Mouse (Mus musculus) gastrocnemius, adult 2 months (tissue): ENCODE data around the gene Cnpy4. TPM values are rescaled to one million over a fixed set of nuclear protein-coding genes. Genes with fewer than 3 reads are reported as not detected.
"Not testable (repeated sequence)": the region's sequence is repeated elsewhere in the genome, so short reads cannot be mapped to it uniquely, and the experiment has no call there.

Source experiments
- DNase-seq: peaks from one replicate; pipeline ENCODE4 v3.0.0; 2022
- H3K27ac ChIP-seq: fragments of 200-600 bp; 2 replicates; pipeline ENCODE4 v1.8.1; 2022; ENCODE audit warnings: mild to moderate bottlenecking
- H3K4me3 ChIP-seq: fragments of 200-600 bp; 2 replicates; pipeline ENCODE4 v1.8.1; 2022; ENCODE audit warnings: mild to moderate bottlenecking, moderate library complexity
- CTCF ChIP-seq: fragments of 200-600 bp; IDR thresholded peaks from 2 replicates; pipeline ENCODE4 v1.8.1; 2022; ENCODE audit warnings: antibody characterized with exemption, mild to moderate bottlenecking, moderate library complexity
- intact Hi-C: fragments of 180-260 bp; cut with DNase I; formaldehyde crosslinking; loops from one replicate; pipeline ENCODE4 v1.15.1; 2025
- total RNA-seq, 2 experiments: library from RNA; stranded (reverse); gene quantifications; 2 replicates each; pipeline ENCODE4 v1.2.3; 2021

Cnpy4 gene
- total RNA-seq, 2 experiments from 2014 or later, result 2.3 to 4.2 TPM

DNA sequence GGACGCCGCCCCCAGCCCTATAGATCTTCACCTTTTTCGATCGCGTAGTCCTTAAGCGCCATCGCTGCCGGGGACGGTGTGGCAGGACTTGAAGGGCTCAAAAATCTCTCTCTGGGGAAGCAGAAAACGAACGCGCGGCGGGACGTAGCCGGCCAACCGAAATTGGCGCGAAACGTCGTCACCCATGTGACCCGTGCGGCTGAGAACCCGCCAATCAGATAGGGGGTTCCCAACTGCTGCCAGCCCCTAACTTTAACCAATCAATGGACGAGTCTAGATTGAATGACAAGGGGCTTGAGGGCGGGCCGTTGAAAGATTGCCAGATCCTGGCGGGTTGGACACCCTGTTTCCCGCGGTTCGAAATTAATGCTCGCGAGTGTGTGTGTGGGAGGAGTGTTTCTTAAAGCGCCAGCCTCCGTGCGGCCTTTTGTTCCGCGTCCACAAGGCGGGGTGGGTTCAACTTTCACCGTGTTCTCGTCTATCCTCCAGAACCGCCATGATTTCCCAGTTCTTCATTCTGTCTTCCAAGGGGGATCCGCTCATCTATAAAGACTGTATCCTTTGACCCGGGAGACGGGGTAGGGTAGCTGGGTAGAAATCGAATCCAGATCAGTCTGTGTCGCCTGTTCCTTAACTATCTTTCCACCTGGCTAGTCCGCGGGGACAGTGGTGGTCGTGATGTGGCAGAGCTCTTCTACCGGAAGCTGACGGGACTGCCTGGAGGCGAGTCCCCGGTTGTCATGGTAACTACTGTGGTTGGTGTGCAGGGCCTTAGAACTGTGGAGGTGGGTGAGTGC lies 15.4 kb upstream of the Cnpy4 start, which contains the start of the genes Ap4m1 and Mcm7:
Gene Ap4m1, plus strand, starts transcription at position 308 of the 797 bp plus-strand sequence.
Gene Mcm7, minus strand, starts transcription at position 728 of the 797 bp plus-strand sequence.
- intact Hi-C loops, result loop anchor here (1.0 to 10.0 kb wide), 3 partner anchors 15 to 640 kb away; partner anchors contain the start of genes Cnpy4, Epo, Gnb2 and Mepce
- peak; percentile 27; the same call in 1 of the 2 replicates for TF ChIP-seq CTCF

DNA sequence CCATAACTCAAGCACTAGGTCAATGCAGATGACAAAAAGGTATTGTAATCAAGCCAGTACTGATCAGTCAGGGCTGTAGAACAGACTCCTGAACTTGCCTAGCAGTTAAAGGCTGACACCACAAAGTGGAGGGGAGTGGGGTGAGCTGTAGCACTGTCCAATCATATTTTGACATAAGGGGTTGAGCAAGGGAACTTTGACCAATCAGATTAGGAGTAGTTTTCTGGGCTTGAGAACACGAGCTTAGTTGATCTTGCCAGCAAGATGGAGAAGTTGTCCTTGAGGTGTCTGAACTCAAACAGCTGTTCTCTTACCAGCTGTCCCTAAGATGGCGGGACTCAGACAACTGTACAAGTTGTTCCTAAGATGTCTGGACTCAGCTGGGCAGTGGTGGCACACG lies 14.1 kb upstream of the Cnpy4 start:
- intact Hi-C loops, result loop anchor here (5.0 to 10.0 kb wide), 2 partner anchors 388 to 641 kb away; partner anchors contain the start of genes Epo, Gnb2, Mepce and Zcwpw1
- no peak overlapping the region for H3K4me3 ChIP-seq

More for the DNA sequence above, 15.4 kb upstream of the Cnpy4 start, which contains the start of the genes Ap4m1 and Mcm7:
- Histone ChIP-seq H3K27ac (peak within 1 kb of the TSS; percentile 92), H3K4me3 (peak within 1 kb of the TSS; percentile 79)
- DNase-seq, result peak; percentile 98

DNA sequence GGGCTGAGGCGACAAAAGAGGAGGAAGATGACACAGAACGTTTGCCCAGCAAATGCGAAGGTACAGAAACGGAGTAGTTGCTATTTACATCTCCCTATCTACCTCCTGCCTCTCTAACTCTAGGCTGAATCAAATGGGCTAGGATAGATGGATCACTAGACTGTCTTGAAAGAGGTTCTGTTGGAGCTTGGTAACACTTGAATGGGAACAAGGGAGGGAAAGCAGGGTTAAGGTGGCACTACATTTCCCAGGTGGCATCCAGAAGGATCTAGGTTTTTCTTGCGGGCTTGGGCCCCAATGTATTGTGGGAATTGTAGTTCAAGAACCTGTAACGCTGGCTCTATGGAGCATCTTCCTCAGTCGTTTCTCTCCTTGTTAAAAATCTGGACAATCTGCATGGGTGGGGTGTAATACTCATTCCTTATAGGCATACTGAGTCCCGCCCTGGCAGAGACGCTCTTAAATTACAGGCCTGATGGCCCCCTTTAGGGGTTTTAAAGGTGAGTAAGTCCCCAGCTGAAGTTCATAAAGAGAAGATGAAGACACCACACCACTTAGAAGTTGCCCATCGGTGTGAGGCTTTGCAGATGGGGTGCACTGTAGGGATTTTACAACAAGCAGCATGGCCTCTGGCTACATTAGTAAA lies 499 bp downstream of the Cnpy4 start:
- Histone ChIP-seq H3K4me3 (peak overlapping the region; percentile 98), H3K27ac (peak overlapping the region; percentile 97)
- intact Hi-C loops, result loop anchor here (1.0 kb wide), 1 partner anchor 16 kb away; no protein-coding TSS in a partner anchor
- DNase-seq, result peak; percentile 68
- no peak for TF ChIP-seq CTCF

More for the DNA sequence above, 14.1 kb upstream of the Cnpy4 start:
- TF ChIP-seq CTCF, result no peak
- DNase-seq, result no peak
- no peak overlapping the region for H3K27ac ChIP-seq

DNA sequence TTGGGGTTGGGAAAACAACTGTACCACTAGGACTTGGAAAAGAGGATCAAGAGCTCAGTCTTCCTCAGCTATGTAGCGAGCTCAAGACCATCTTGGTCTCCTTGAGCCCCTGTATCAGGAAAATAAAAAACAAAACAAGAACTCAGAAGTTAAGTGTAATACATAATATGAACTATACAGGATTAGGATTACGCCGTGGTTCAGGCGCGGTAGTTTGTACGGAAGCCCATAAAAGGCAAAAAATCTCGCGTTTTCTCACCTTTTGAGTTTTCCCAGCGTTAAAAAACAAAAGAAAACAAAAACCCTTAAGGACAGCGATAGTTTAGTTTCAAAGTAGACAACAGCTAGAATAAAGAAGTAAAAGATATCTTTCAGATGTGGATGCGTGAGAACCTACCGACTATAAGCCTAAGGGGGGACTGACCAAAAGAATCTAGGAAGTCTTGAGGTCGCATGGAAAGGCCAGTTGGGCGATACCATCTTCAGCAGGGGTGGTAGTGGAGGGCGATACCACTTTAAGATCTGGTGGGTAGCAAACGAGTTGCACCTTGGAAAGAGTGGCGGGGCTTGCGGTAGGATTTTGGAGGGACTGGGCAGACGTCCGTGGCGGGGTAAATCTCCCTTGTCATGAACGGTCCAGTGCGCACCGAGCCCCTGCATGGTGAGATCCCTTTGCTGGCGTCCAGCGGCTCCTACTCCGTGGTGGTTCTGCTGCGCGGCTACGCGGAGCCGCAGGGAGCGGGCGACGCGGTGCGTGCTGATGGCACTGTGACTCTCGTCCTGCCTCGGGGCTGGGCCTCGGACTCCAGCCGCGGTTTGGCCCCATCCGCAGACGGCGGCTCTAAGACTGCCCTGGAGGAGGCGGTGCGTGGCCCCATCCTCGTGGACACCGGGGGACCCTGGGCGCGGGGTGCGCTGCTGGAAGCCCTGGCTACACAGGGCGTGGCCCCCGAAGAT lies 6.8 kb downstream of the Cnpy4 start, which contains the start of gene Mblac1:
Gene Mblac1, plus strand, starts transcription at position 544 of the 957 bp plus-strand sequence.
- DNase-seq, result peak; percentile 88
- H3K27ac ChIP-seq, result peak within 1 kb of the TSS; percentile 94
- intact Hi-C loops, result loop anchor here (2.0 kb wide), 1 partner anchor 77 kb away; the partner anchor contains the start of gene Zscan21
- peak within 1 kb of the TSS; percentile 83 for H3K4me3 ChIP-seq
- no peak for TF ChIP-seq CTCF

DNA sequence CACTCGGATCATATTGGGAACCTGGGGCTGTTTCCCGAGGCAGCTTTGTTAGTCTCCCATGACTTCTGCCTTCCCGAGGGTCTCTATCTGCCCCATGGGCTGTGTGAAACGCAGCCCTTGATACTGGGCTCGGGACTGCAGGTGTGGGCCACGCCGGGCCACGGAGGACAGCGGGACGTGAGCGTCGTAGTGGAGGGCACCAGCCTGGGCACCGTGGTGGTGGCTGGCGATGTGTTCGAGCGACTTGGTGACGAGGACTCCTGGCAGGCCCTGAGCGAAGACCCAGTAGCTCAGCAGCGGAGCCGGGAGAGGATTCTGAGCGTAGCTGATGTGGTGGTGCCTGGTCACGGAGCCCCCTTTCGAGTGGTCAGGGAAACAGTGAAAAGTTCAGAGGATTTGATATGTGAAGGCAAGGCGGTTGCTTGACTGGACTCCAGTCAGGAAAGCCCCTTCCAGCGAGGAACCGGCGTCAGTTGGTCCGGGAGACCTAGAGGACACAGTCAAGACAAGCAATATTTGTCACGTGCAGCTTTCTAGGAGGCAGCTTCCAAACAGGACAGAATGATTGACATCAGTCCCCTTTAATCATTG lies 7.6 kb downstream of the Cnpy4 start:
- peak; percentile 48 for DNase-seq
- Histone ChIP-seq H3K4me3 (peak overlapping the region; percentile 83), H3K27ac (peak overlapping the region; percentile 94)
- intact Hi-C loops, result loop anchor here (2.0 kb wide), 1 partner anchor 78 kb away; the partner anchor contains the start of gene Zscan21
- no peak for TF ChIP-seq CTCF

DNA sequence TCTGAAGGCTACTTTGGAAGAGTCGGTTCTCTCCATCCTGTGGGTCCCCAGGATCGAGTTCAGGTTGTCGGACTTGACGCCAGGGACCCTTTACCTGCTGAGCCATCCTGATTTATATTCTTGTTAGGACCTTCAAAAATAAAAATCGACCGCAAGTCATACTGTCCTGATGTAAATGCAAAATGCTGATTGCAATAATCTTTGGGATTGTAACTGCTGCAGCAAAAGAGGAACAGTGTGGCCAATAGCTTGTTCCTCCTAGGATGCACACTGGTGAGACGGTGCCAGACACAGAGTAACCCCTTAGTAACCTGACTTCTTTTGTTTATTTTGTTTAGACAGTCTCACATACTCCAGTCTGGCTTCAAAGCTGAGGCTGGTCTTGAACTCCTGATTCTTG lies 8.2 kb downstream of the Cnpy4 start:
- intact Hi-C loops, result loop anchor here (2.0 kb wide), 1 partner anchor 79 kb away; the partner anchor contains the start of gene Zscan21
- TF ChIP-seq CTCF, result no peak
- no peak for DNase-seq
- Histone ChIP-seq H3K4me3 (peak overlapping the region; percentile 83), H3K27ac (peak overlapping the region; percentile 94)

DNA sequence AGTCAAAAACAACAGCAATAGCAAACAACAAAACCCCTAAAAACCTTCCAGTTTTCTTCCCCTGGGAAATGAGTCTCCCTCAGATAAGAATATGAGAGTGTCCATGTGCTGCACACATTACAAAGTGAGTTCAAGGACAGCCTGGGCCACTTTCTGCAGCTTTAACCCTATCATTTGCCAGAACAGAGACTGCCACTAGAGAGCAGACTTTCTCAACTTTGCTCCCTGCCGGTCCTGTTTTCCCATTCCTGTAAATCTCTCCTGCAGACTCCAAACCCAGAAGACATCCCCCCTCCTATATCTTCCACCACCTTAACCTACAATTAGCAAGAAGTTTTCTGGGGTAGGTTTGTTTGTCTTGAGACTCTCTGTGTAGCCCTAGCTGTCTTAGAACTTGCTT lies 12.3 kb downstream of the Cnpy4 start:
- H3K27ac ChIP-seq, result no peak overlapping the region
- peak; percentile 42 for TF ChIP-seq CTCF
- H3K4me3 ChIP-seq, result no peak overlapping the region
- no peak for DNase-seq
- intact Hi-C loops, result no loop called here

DNA sequence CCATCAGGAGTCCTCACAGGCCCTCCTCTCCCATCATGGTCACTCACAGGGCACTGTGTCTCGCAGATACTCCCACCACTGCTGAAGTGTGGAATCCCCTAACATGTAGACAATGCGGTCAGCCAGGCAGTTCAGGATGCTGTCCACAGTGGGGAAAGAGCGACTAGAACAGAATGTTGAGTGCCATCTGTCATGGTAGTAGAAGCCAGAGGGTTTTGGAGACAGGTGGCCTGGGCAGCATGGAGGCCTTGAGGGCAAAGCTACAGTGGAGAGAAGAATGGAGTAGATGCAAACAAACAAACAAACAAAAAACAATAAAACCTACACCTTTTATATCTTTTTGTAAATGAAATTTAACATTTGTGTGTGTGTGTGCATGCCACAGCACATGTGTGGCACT lies 14.8 kb downstream of the Cnpy4 start:
- no peak overlapping the region for H3K27ac ChIP-seq
- no peak for DNase-seq
- intact Hi-C loops, result no loop called here
- no peak overlapping the region for H3K4me3 ChIP-seq
- no peak for TF ChIP-seq CTCF

DNA sequence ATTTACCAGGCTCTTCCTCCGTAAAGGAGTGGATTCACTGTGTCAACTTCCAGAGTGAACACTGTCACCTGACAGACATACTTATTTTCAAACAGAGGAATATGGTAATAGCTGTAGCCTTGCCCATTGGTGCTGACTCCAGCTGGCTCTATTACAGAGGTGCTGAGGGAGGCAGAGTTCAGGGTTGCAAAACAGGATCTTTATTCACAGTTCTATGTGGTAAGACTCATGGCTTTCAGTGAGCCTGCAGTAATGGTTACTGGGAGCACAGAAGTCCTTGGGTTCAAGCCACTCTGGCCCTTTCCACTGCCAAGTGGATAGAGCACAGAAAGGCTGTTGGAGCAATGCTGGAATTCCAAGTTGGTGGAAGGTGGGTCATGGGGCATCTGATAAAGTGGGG lies 20.0 kb downstream of the Cnpy4 start:
- DNase-seq, result no peak
- TF ChIP-seq CTCF, result no peak
- intact Hi-C loops, result loop anchor here (2.0 kb wide), 1 partner anchor 28 kb away; no protein-coding TSS in a partner anchor
- no peak overlapping the region for H3K4me3 ChIP-seq
- no peak overlapping the region for H3K27ac ChIP-seq

DNA sequence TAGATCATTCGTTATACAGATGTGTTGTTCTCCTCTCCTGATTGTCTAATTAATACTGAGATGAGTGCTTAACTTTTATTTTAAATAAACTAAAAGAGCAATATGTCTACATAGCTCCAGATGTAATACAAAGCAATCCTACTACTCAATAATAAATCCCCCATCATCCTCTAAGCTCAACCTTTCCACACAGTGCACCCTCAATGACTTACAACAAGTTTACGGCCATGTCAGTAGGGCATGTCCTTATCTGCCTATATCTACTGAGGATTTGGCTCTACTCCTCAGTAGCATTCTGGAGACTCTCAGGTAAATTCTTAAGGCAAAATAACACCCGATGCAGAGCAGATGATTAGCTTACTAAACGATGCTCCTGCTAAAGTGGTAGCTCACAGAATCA lies 20.6 kb downstream of the Cnpy4 start:
- TF ChIP-seq CTCF, result no peak
- no peak overlapping the region for H3K4me3 ChIP-seq
- DNase-seq, result no peak
- no peak overlapping the region for H3K27ac ChIP-seq
- intact Hi-C loops, result loop anchor here (2.0 kb wide), 1 partner anchor 27 kb away; no protein-coding TSS in a partner anchor

DNA sequence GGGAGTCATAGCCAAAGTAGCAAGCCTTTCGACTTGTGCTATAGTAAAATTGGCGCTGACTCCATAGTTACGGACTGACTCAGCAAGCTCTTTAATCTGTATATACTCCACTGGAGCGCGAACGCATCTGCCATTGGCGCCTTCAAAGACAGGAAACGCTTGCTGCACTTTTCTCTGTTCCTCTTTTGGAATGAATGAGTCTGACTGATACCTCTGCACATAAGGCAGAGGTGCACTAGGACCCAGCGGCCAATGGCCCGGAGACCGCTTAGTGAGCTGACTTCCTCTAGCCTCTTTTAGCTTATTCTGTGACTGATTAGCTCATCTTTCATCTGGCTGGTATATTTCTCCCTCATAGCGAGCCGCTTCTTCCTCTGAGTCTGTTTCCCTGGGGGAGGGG lies 29.3 kb downstream of the Cnpy4 start:
- intact Hi-C loops, H3K27ac ChIP-seq, H3K4me3 ChIP-seq: not testable (repeated sequence)

More for the DNA sequence above, 29.3 kb downstream of the Cnpy4 start:
- not testable (repeated sequence) for DNase-seq
